ENCODE assay signal across 8 mouse cellular contexts in genomic region chr12:111406622-111407021, GRCm38 (mm10). TPM values are rescaled to one million over a fixed set of nuclear protein-coding genes. Genes with fewer than 3 reads are reported as not detected.
DNase-seq lines count a peak whose midpoint lies in the region; ATAC-seq lines count a peak whose summit lies in the region.

Lbhd2 (plus strand) TSS chr12:111406809.

- peaks cover 14% of the 10 kb centered on the region for H3K4me1 ChIP-seq in kidney, embryonic 16.5 days (ENCODE audit: insufficient read depth, low read length)
- H3K4me1 ChIP-seq in hindbrain, embryonic 10.5 days (replicated peaks), result peaks cover 31% of the 10 kb centered on the region
- H3K4me1 ChIP-seq in midbrain, embryonic 10.5 days, result peaks cover 32% of the 10 kb centered on the region

- H3K27me3 ChIP-seq in kidney, embryonic 16.5 days (ENCODE audit: insufficient read depth, low read length), result peaks cover 24% of the 10 kb centered on the region
- H3K27me3 ChIP-seq in hindbrain, embryonic 10.5 days (ENCODE audit: insufficient read depth, poor library complexity, severe bottlenecking), result peaks cover 74% of the 10 kb centered on the region
- peaks cover 74% of the 10 kb centered on the region for H3K27me3 ChIP-seq in midbrain, embryonic 10.5 days (ENCODE audit: low read depth, poor library complexity, severe bottlenecking)

- peak within 1 kb of the TSS; percentile 54 for H3K9ac ChIP-seq in kidney, embryonic 16.5 days (replicated peaks; ENCODE audit: low read length)

- no peaks in the 10 kb centered on the region for H3K36me3 ChIP-seq in kidney, embryonic 16.5 days (ENCODE audit: insufficient read depth, low read length)
- H3K36me3 ChIP-seq in hindbrain, embryonic 10.5 days, result no peaks in the 10 kb centered on the region
- no peaks in the 10 kb centered on the region for H3K36me3 ChIP-seq in midbrain, embryonic 10.5 days

- DNase-seq in kidney, adult 9 months, result no peak
- DNase-seq in hindbrain, embryonic 10.5 days (ENCODE audit: low spot score), result no peak
- no peak for DNase-seq in midbrain, embryonic 10.5 days (ENCODE audit: low spot score)
- no peak for DNase-seq in left cerebral cortex, adult 8-10 months (ENCODE audit: low spot score in 2 of 2)
- no peak for DNase-seq in ovary, postnatal 10 days (ENCODE audit: low spot score)

- ATAC-seq in kidney, embryonic 16.5 days (ENCODE audit: low FRiP score, low TSS enrichment), result 0 out of 2 replicates have a peak, but pooled peaks have one; percentile 25
- peak; percentile 27; the same call in 1 of the 2 replicates for ATAC-seq in common myeloid progenitor, adult 5-6 weeks (replicated peaks; ENCODE audit: low read depth, poor library complexity, severe bottlenecking)
- no peak for ATAC-seq in monocyte, adult 5-6 weeks (replicated peaks; ENCODE audit: insufficient number of reproducible peaks, low FRiP score, low TSS enrichment, poor library complexity, severe bottlenecking)

- peak within 1 kb of the TSS; percentile 40 for H3K4me3 ChIP-seq in kidney, embryonic 16.5 days (ENCODE audit: low read length)
- peak within 1 kb of the TSS; percentile 35 for H3K4me3 ChIP-seq in hindbrain, embryonic 10.5 days
- H3K4me3 ChIP-seq in midbrain, embryonic 10.5 days, result peak within 1 kb of the TSS; percentile 27; the same call in 1 of the 2 replicates

- H3K27ac ChIP-seq in kidney, embryonic 16.5 days (ENCODE audit: low read length), result no peak within 1 kb of the TSS
- peak within 1 kb of the TSS; percentile 36; the same call in 1 of the 2 replicates for H3K27ac ChIP-seq in hindbrain, embryonic 10.5 days
- no peak within 1 kb of the TSS for H3K27ac ChIP-seq in midbrain, embryonic 10.5 days (replicated peaks)

- peak within 1 kb of the TSS; percentile 62 for H3K4me2 ChIP-seq in kidney, embryonic 16.5 days (replicated peaks; ENCODE audit: low read depth, low read length)

- H3K9me3 ChIP-seq in kidney, embryonic 16.5 days (ENCODE audit: low read length), result no peaks in the 10 kb centered on the region
- H3K9me3 ChIP-seq in hindbrain, embryonic 10.5 days, result no peaks in the 10 kb centered on the region
- no peaks in the 10 kb centered on the region for H3K9me3 ChIP-seq in midbrain, embryonic 10.5 days (replicated peaks)

- WGBS in kidney, embryonic 16.5 days, result 2% methylated on average over 23 of the region's 24 CpGs
- WGBS in hindbrain, embryonic 10.5 days, result 2% methylated on average over 24 of the region's 24 CpGs
- WGBS in midbrain, embryonic 10.5 days, result 2% methylated on average over 24 of the region's 24 CpGs

RNA-seq across cellular contexts. Expression of gene Lbhd2, which starts in this region (rescaled TPM):
- polyA plus RNA-seq in kidney, embryonic 16.5 days (2015; fragmentation: Nextera tagmentation; extraction: Ambion mirVana), result 4.6 and 5.5 TPM in 2 replicates
- not detected in 2 replicates for total RNA-seq in common myeloid progenitor, adult 5-6 weeks (2017)
- 0.25 TPM in 1 of 2 replicates, not detected in the other for polyA plus RNA-seq in hindbrain, embryonic 10.5 days (2016; fragmentation: Nextera tagmentation; extraction: Ambion mirVana)
- not detected in 2 replicates for polyA plus RNA-seq in midbrain, embryonic 10.5 days (2016; fragmentation: Nextera tagmentation; extraction: Ambion mirVana)
- 1 to 10 TPM; 2.4 to 4.8 (median 3.5) TPM for total RNA-seq in left cerebral cortex, adult 8-10 months (2022)
- total RNA-seq in monocyte, adult 5-6 weeks (2017), result not detected in 3 replicates

Comparison
In these comparisons a context has a peak if more than half of its experiments do, and no peak if none do; other contexts are left out.
1. Peak in ATAC-seq in common myeloid progenitor, adult 5-6 weeks; RNA of the gene not detected or under 1 TPM.